Mouse (Mus musculus) midbrain, embryonic 16.5 days (tissue): ENCODE data around the gene Htr1d. TPM values are rescaled to one million over a fixed set of nuclear protein-coding genes. Genes with fewer than 3 reads are reported as not detected.

Experiments used
- ATAC-seq: fragments of 200-750 bp; cut with Nextera tagmentation; 2 replicates; pipeline ENCODE4 v1.8.0; 2017; ENCODE audit warnings: moderate TSS enrichment
- H3K27ac ChIP-seq: fragments of 300-500 bp; sonication (generic); 2 replicates; pipeline ENCODE4 v1.5.1; 2014; ENCODE audit warnings: mild to moderate bottlenecking, low read length, mixed read lengths
- H3K27me3 ChIP-seq: fragments of 300-500 bp; sonication (generic); 2 replicates; pipeline ENCODE4 v1.6.1; 2014; ENCODE audit warnings: low read depth, low read length, mixed read lengths; ENCODE audit not compliant: control insufficient read depth, insufficient read depth
- H3K36me3 ChIP-seq: fragments of 300-500 bp; sonication (generic); 2 replicates; pipeline ENCODE4 v1.6.1; 2014; ENCODE audit warnings: mild to moderate bottlenecking, low read length, moderate library complexity, mixed read lengths; ENCODE audit not compliant: control insufficient read depth, insufficient read depth
- H3K4me1 ChIP-seq: fragments of 300-500 bp; sonication (generic); 2 replicates; pipeline ENCODE4 v1.6.1; 2014; ENCODE audit warnings: mild to moderate bottlenecking, low read length, mixed read lengths; ENCODE audit not compliant: control insufficient read depth, insufficient read depth
- H3K4me2 ChIP-seq: fragments of 300-500 bp; sonication (generic); 2 replicates; pipeline ENCODE4 v1.6.1; 2014; ENCODE audit warnings: mild to moderate bottlenecking, low read length, mixed read lengths
- H3K4me3 ChIP-seq: fragments of 300-500 bp; sonication (generic); 2 replicates; pipeline ENCODE4 v1.5.1; 2014; ENCODE audit warnings: low read depth, mild to moderate bottlenecking, low read length, moderate library complexity, mixed read lengths
- H3K9ac ChIP-seq: fragments of 300-500 bp; sonication (generic); 2 replicates; pipeline ENCODE4 v1.6.1; 2014; ENCODE audit warnings: low read depth, low read length, mixed read lengths
- H3K9me3 ChIP-seq: fragments of 300-500 bp; sonication (generic); replicated peaks from 2 replicates; pipeline ENCODE4 v1.6.1; 2014; ENCODE audit warnings: mild to moderate bottlenecking, low read length, mixed read lengths; ENCODE audit not compliant: control insufficient read depth, poor library complexity, severe bottlenecking
- WGBS: fragments of 180-500 bp; shearing (Covaris S2); extraction: QIAGEN DNeasy Blood & Tissue Kit; methylation state at CpG from one replicate; pipeline ENCODE4 v1.1.7; 2014; 5-methylcytosine and 5-hydroxymethylcytosine counted together
- polyA plus RNA-seq: library from polyadenylated mRNA; unstranded; fragments of >200 nt; fragmentation: Nextera tagmentation; extraction: Ambion mirVana; gene quantifications from 2 replicates; pipeline ENCODE4 v1.2.1, GENCODE M21; 2015

Htr1d gene
- polyA plus RNA-seq, 1 experiment from 2014 or later = 2.8 TPM

GRCm38 (mm10) chr4:136458276-136458675 lies 35.0 kb downstream of the Htr1d start:
- Histone ChIP-seq H3K4me3 (no peak overlapping the region), H3K9ac (no peak overlapping the region), H3K4me2 (no peak overlapping the region), H3K27me3 (no peaks in the 10 kb centered on the region; the same call in 1 of the 2 replicates), H3K36me3 (no peaks in the 10 kb centered on the region), H3K9me3 (no peaks in the 10 kb centered on the region), H3K4me1 (peaks cover 4% of the 10 kb centered on the region), H3K27ac (no peak overlapping the region)
- no peak for ATAC-seq
- 82% methylated on average over 7 of the region's 7 CpGs for WGBS

- Histone ChIP-seq H3K9ac (no peak overlapping the region), H3K36me3 (no peaks in the 10 kb centered on the region), H3K4me1 (peaks cover 4% of the 10 kb centered on the region), H3K27ac (no peak overlapping the region), H3K27me3 (peaks cover 4% of the 10 kb centered on the region; the same call in 1 of the 2 replicates), H3K4me3 (no peak overlapping the region), H3K9me3 (no peaks in the 10 kb centered on the region), H3K4me2 (no peak overlapping the region)
- WGBS = 75% methylated on average over 12 of the region's 12 CpGs
- no peak for ATAC-seq
These were observed 35.9 kb downstream of the Htr1d start for GRCm38 (mm10) chr4:136459210-136459609.

- no peak overlapping the region for H3K4me2 ChIP-seq
- peaks cover 11% of the 10 kb centered on the region for H3K27me3 ChIP-seq
- H3K27ac ChIP-seq = no peak overlapping the region
- ATAC-seq = no peak
- H3K9ac ChIP-seq = no peak overlapping the region
- no peak overlapping the region for H3K4me3 ChIP-seq
- H3K9me3 ChIP-seq = no peaks in the 10 kb centered on the region
- 35% methylated on average over 4 of the region's 4 CpGs for WGBS
- H3K36me3 ChIP-seq = no peaks in the 10 kb centered on the region
- peaks cover 4% of the 10 kb centered on the region for H3K4me1 ChIP-seq
These were observed 37.9 kb downstream of the Htr1d start for GRCm38 (mm10) chr4:136461206-136461605.

GRCm38 (mm10) chr4:136461761-136462085 lies 38.4 kb downstream of the Htr1d start:
- peaks cover 4% of the 10 kb centered on the region for H3K4me1 ChIP-seq
- ATAC-seq = peak; percentile 19; the same call in 1 of the 2 replicates
- H3K36me3 ChIP-seq = no peaks in the 10 kb centered on the region
- H3K27ac ChIP-seq = no peak overlapping the region
- WGBS = 10% methylated on average over 6 of the region's 6 CpGs
- H3K4me2 ChIP-seq = peak overlapping the region; percentile 95
- H3K27me3 ChIP-seq = peaks cover 11% of the 10 kb centered on the region
- peak overlapping the region; percentile 71 for H3K4me3 ChIP-seq
- H3K9me3 ChIP-seq = no peaks in the 10 kb centered on the region
- H3K9ac ChIP-seq = peak overlapping the region; percentile 83; the same call in 1 of the 2 replicates

GRCm38 (mm10) chr4:136462086-136462838 lies 38.9 kb downstream of the Htr1d start, which contains the start of gene 6030445D17Rik:
Gene 6030445D17Rik, plus strand, starts transcription at chr4:136462250.
- H3K36me3 ChIP-seq = no peaks in the 10 kb centered on the region
- WGBS = 1% methylated on average over 63 of the region's 64 CpGs
- H3K27ac ChIP-seq = peak within 1 kb of the TSS; percentile 48
- H3K9ac ChIP-seq = peak within 1 kb of the TSS; percentile 83
- peak within 1 kb of the TSS; percentile 71 for H3K4me3 ChIP-seq
- H3K27me3 ChIP-seq = peaks cover 11% of the 10 kb centered on the region
- H3K9me3 ChIP-seq = no peaks in the 10 kb centered on the region
- peak within 1 kb of the TSS; percentile 95 for H3K4me2 ChIP-seq
- ATAC-seq = peak; percentile 75
- peaks cover 4% of the 10 kb centered on the region for H3K4me1 ChIP-seq

GRCm38 (mm10) chr4:136462839-136463178 lies 39.5 kb downstream of the Htr1d start:
- Histone ChIP-seq H3K9me3 (no peaks in the 10 kb centered on the region), H3K9ac (peak overlapping the region; percentile 83), H3K4me3 (peak overlapping the region; percentile 71), H3K27ac (peak overlapping the region; percentile 48; the same call in 1 of the 2 replicates), H3K4me1 (peaks cover 4% of the 10 kb centered on the region), H3K27me3 (peaks cover 11% of the 10 kb centered on the region), H3K4me2 (peak overlapping the region; percentile 95), H3K36me3 (no peaks in the 10 kb centered on the region)
- WGBS = 2% methylated on average over 8 of the region's 8 CpGs
- peak; percentile 82 for ATAC-seq

- Histone ChIP-seq H3K4me2 (peak overlapping the region; percentile 95), H3K4me1 (peaks cover 4% of the 10 kb centered on the region), H3K36me3 (no peaks in the 10 kb centered on the region), H3K27me3 (peaks cover 11% of the 10 kb centered on the region), H3K27ac (no peak overlapping the region), H3K9ac (no peak overlapping the region), H3K9me3 (no peaks in the 10 kb centered on the region), H3K4me3 (no peak overlapping the region; the same call in 1 of the 2 replicates)
- WGBS = 13% methylated on average over 9 of the region's 9 CpGs
- no peak for ATAC-seq
These were observed 40.1 kb downstream of the Htr1d start for GRCm38 (mm10) chr4:136463436-136463835.

- Histone ChIP-seq H3K4me1 (peaks cover 8% of the 10 kb centered on the region), H3K27ac (no peak overlapping the region), H3K4me3 (no peak overlapping the region), H3K9me3 (no peaks in the 10 kb centered on the region), H3K9ac (no peak overlapping the region), H3K36me3 (no peaks in the 10 kb centered on the region), H3K4me2 (no peak overlapping the region), H3K27me3 (peaks cover 11% of the 10 kb centered on the region)
- ATAC-seq = no peak
- 75% methylated on average over 4 of the region's 4 CpGs for WGBS
These were observed 42.9 kb downstream of the Htr1d start for GRCm38 (mm10) chr4:136466226-136466625.

- Histone ChIP-seq H3K27ac (no peak overlapping the region), H3K9me3 (no peaks in the 10 kb centered on the region), H3K4me1 (peaks cover 12% of the 10 kb centered on the region), H3K4me2 (no peak overlapping the region; the same call in 1 of the 2 replicates), H3K4me3 (no peak overlapping the region), H3K36me3 (no peaks in the 10 kb centered on the region), H3K27me3 (peaks cover 11% of the 10 kb centered on the region), H3K9ac (no peak overlapping the region)
- peak; percentile 23; the same call in 1 of the 2 replicates for ATAC-seq
- WGBS = 75% methylated on average over 14 of the region's 14 CpGs
These were observed 45.4 kb downstream of the Htr1d start for GRCm38 (mm10) chr4:136468553-136469327.
